Mouse (Mus musculus): ENCODE results near the gene Abcg1. TPM values are rescaled to one million over a fixed set of nuclear protein-coding genes. Genes with fewer than 3 reads are reported as not detected.

Abcg1 gene
- polyA plus RNA-seq, 1 experiment: 0.94 TPM

- Histone ChIP-seq H3K27me3 (ENCODE audit: control insufficient read depth, insufficient read depth, insufficient read length) (no peaks in the 10 kb centered on the region), H3K36me3 (ENCODE audit: control insufficient read depth, insufficient read depth) (no peaks in the 10 kb centered on the region), H3ac (ENCODE audit: control insufficient read depth, insufficient read length) (no peak overlapping the region), H3K79me2 (ENCODE audit: control insufficient read depth, insufficient read depth) (no peaks in the 10 kb centered on the region), H3K4me3 (no peak overlapping the region), H3K4me2 (ENCODE audit: low read depth) (no peak overlapping the region)
- TF ChIP-seq USF1 (IDR thresholded peaks at IDR 0.05; ENCODE audit: low read depth): no peak
- no peak for TF ChIP-seq CEBPB (IDR thresholded peaks at IDR 0.05; ENCODE audit: insufficient read depth, poor library complexity, severe bottlenecking)
- no peak for TF ChIP-seq MYOG (IDR thresholded peaks at IDR 0.05; ENCODE audit: control insufficient read depth in 1 of 3, insufficient read depth in 1 of 3, insufficient read length in 2 of 3, low read depth in 2 of 3)
Measured at GRCm38 (mm10) chr17:31079078-31079840, 21.8 kb downstream of the Abcg1 start.

GRCm38 (mm10) chr17:31082296-31083078, 25.0 kb downstream of the Abcg1 start:
- Histone ChIP-seq H3K4me2 (ENCODE audit: low read depth) (no peak overlapping the region), H3K36me3 (ENCODE audit: control insufficient read depth, insufficient read depth) (no peaks in the 10 kb centered on the region), H3K79me2 (ENCODE audit: control insufficient read depth, insufficient read depth) (no peaks in the 10 kb centered on the region), H3K4me3 (no peak overlapping the region), H3K27me3 (ENCODE audit: control insufficient read depth, insufficient read depth, insufficient read length) (no peaks in the 10 kb centered on the region), H3ac (ENCODE audit: control insufficient read depth, insufficient read length) (no peak overlapping the region)
- TF ChIP-seq MAX (IDR thresholded peaks at IDR 0.05; ENCODE audit: low read depth): no peak
- TF ChIP-seq USF1 (IDR thresholded peaks at IDR 0.05; ENCODE audit: low read depth): no peak
- TF ChIP-seq POLR2A (IDR thresholded peaks at IDR 0.05; ENCODE audit: insufficient read length, low read depth): no peak
- no peak for TF ChIP-seq MYOD1 (IDR thresholded peaks at IDR 0.05; ENCODE audit: control insufficient read depth in 1 of 3, insufficient read length in 2 of 3, low read depth in 2 of 3)
- no peak for TF ChIP-seq REST (IDR thresholded peaks at IDR 0.05; ENCODE audit: insufficient read depth, insufficient read length)
- TF ChIP-seq TCF3 (IDR thresholded peaks at IDR 0.05; ENCODE audit: insufficient read length, low read depth): no peak
- no peak for TF ChIP-seq MYOG (IDR thresholded peaks at IDR 0.05; ENCODE audit: control insufficient read depth in 1 of 3, insufficient read depth in 1 of 3, insufficient read length in 2 of 3, low read depth in 2 of 3)
- TF ChIP-seq POLR2AphosphoS2 (IDR thresholded peaks at IDR 0.05; ENCODE audit: insufficient read length, low read depth): no peak
- TF ChIP-seq CEBPB (IDR thresholded peaks at IDR 0.05; ENCODE audit: insufficient read depth, poor library complexity, severe bottlenecking): no peak
- TF ChIP-seq SRF (IDR thresholded peaks at IDR 0.05; ENCODE audit: control insufficient read depth, insufficient read length, low read depth): no peak
- no peak for TF ChIP-seq TCF12 (IDR thresholded peaks at IDR 0.05; ENCODE audit: insufficient read depth, poor library complexity, severe bottlenecking)
- TF ChIP-seq E2F4 (IDR thresholded peaks at IDR 0.05; ENCODE audit: insufficient read depth): no peak

DNA sequence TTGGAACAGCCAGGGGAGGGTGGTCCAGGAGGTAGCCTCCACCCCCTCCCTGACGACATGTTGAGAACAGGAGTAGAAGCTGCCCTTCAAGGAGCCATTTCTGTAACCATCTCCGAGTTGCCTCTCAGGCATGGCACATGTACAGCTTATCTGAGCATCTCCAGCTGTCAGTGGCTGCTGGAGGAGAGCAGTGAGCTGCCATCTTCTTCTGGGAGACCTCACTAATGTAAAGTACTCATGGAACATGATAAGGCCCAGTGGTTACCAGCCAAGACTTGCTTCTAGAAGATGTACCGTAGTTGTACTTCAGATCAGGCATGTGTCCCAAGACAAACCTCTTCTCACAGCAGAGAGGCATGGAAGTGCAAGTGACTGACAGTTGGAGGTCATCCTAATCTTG, 28.0 kb downstream of the Abcg1 start:
- TF ChIP-seq REST (IDR thresholded peaks at IDR 0.05; ENCODE audit: insufficient read depth, insufficient read length) (no peak), MAX (IDR thresholded peaks at IDR 0.05; ENCODE audit: low read depth) (no peak), TCF3 (IDR thresholded peaks at IDR 0.05; ENCODE audit: insufficient read length, low read depth) (no peak), MYOG (IDR thresholded peaks at IDR 0.05; ENCODE audit: control insufficient read depth in 1 of 3, insufficient read depth in 1 of 3, insufficient read length in 2 of 3, low read depth in 2 of 3) (no peak), USF1 (IDR thresholded peaks at IDR 0.05; ENCODE audit: low read depth) (no peak), POLR2A (IDR thresholded peaks at IDR 0.05; ENCODE audit: insufficient read length, low read depth) (no peak), E2F4 (IDR thresholded peaks at IDR 0.05; ENCODE audit: insufficient read depth) (no peak), TCF12 (IDR thresholded peaks at IDR 0.05; ENCODE audit: insufficient read depth, poor library complexity, severe bottlenecking) (no peak), MYOD1 (IDR thresholded peaks at IDR 0.05; ENCODE audit: control insufficient read depth in 1 of 3, insufficient read length in 2 of 3, low read depth in 2 of 3) (no peak), SRF (IDR thresholded peaks at IDR 0.05; ENCODE audit: control insufficient read depth, insufficient read length, low read depth) (no peak), POLR2AphosphoS2 (IDR thresholded peaks at IDR 0.05; ENCODE audit: insufficient read length, low read depth) (no peak), CEBPB (IDR thresholded peaks at IDR 0.05; ENCODE audit: insufficient read depth, poor library complexity, severe bottlenecking) (no peak)
- Histone ChIP-seq H3K4me2 (ENCODE audit: low read depth) (no peak overlapping the region), H3K4me3 (no peak overlapping the region), H3ac (ENCODE audit: control insufficient read depth, insufficient read length) (no peak overlapping the region), H3K27me3 (ENCODE audit: control insufficient read depth, insufficient read depth, insufficient read length) (no peaks in the 10 kb centered on the region), H3K79me2 (ENCODE audit: control insufficient read depth, insufficient read depth) (no peaks in the 10 kb centered on the region), H3K36me3 (ENCODE audit: control insufficient read depth, insufficient read depth) (no peaks in the 10 kb centered on the region)

DNA sequence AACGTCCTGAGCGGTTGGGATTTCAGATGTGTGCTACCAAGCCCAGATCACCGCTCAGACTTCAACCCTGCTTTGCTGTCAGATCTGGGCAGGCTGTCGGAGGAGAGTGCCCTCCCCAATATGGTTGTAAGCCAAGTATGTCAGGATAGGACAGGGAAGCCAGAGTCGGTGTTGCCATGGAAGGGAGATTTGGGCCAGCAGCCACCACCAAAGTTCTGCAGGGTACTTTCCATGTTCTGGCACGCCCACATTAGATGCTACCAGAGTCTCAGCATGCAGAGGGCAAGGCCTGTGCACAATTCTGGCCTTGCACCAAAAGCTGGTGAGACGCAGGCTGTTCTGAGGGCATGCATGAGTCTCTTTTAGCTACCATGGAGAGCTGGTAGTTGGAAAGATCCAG, 28.7 kb downstream of the Abcg1 start:
- no peaks in the 10 kb centered on the region for H3K79me2 ChIP-seq (ENCODE audit: control insufficient read depth, insufficient read depth)
- no peaks in the 10 kb centered on the region for H3K27me3 ChIP-seq (ENCODE audit: control insufficient read depth, insufficient read depth, insufficient read length)
- no peak for TF ChIP-seq E2F4 (IDR thresholded peaks at IDR 0.05; ENCODE audit: insufficient read depth)
- TF ChIP-seq TCF12 (IDR thresholded peaks at IDR 0.05; ENCODE audit: insufficient read depth, poor library complexity, severe bottlenecking): no peak
- TF ChIP-seq USF1 (IDR thresholded peaks at IDR 0.05; ENCODE audit: low read depth): no peak
- TF ChIP-seq TCF3 (IDR thresholded peaks at IDR 0.05; ENCODE audit: insufficient read length, low read depth): no peak
- TF ChIP-seq SRF (IDR thresholded peaks at IDR 0.05; ENCODE audit: control insufficient read depth, insufficient read length, low read depth): no peak
- TF ChIP-seq POLR2A (IDR thresholded peaks at IDR 0.05; ENCODE audit: insufficient read length, low read depth): no peak
- TF ChIP-seq POLR2AphosphoS2 (IDR thresholded peaks at IDR 0.05; ENCODE audit: insufficient read length, low read depth): no peak
- TF ChIP-seq MYOD1 (IDR thresholded peaks at IDR 0.05; ENCODE audit: control insufficient read depth in 1 of 3, insufficient read length in 2 of 3, low read depth in 2 of 3): no peak
- no peak overlapping the region for H3K4me2 ChIP-seq (ENCODE audit: low read depth)
- no peak overlapping the region for H3K4me3 ChIP-seq
- H3ac ChIP-seq (ENCODE audit: control insufficient read depth, insufficient read length): no peak overlapping the region
- H3K36me3 ChIP-seq (ENCODE audit: control insufficient read depth, insufficient read depth): no peaks in the 10 kb centered on the region

Measured in myocyte (in vitro differentiated cells).